Mouse (Mus musculus): ENCODE results near the gene 5330417C22Rik.
"Not testable (repeated sequence)": the region's sequence is repeated elsewhere in the genome, so short reads cannot be mapped to it uniquely, and the experiment has no call there.

The 5330417C22Rik gene

DNA sequence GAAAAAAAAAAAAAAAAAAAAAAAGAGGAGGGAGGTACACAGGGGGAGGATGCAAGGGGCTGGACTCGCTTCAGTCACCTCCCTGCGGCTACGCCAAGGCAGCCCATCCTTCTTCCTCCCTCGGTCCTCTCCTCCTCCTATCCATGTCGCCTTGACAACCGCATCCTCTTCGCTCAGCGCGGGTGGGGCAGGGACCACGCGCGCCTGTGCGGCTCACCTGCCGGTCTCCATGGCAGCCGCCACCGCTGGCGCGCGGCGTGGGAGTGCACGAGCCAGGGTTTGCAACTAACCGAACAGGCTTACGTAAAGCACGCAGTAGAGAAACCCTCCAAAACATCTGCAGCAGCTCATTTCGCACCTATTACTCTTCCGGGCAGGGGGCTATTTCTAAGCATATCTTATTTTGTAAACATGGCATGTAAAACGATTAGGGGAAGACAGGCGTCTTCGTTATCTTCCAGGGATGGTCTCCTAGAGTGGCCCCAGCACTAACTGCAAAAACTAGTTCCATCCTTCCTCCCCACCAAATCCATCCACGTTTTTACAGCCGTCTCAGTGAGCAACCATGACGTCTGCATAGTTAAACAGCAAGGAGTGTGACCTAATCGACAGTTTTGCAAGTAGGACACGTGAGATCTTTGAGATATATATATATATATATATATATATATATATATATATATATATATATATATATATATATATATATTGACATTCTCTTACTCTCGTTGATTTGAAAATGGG is at the start of gene 5330417C22Rik:
Gene 5330417C22Rik (minus strand): TSS at position 20 of the 744 bp plus-strand sequence.
- DNase-seq (ENCODE audit: low spot score in 2 of 2), result peak; percentile 86 to 90

DNA sequence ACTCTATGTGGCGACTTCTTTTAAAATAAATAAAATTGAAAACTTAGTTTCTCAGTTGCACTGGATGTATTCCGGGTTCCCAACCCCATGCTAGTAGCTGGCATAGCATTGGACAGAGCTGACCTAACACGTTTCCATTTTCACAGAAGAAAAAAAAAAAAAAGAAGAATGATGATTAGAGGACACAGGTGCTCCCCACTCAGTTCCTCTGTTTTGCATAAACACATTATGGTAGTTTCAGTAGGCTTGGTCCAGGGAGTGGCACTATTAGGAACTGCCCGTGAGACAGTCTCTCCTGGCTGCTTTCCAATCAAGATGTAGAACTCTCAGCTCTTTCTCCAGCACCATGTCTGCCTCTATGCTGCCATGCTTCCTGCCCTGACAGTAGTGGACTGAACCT is 48.2 kb upstream of the 5330417C22Rik start:
- no peak for DNase-seq (ENCODE audit: low spot score in 2 of 2)

DNA sequence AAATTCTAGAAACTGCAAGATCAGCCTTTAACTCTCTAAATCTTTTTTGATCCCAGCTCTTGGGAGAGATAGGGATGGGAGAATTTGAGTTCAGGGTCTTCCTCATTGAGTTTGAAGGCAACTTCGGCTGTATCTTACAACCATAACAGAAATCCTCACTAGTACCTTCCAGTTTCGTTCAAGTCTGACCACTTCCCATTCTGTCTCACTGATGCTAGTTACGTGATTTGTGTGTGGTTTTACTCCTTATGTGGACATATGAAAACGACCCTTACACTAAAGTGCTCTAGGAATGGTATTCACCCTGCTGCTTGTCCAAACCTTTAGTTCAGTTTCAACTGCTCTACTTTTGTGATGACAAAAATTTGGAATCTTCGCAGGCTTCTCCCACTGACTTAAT is 37.7 kb upstream of the 5330417C22Rik start:
- no peak for DNase-seq (ENCODE audit: low spot score in 2 of 2)

DNA sequence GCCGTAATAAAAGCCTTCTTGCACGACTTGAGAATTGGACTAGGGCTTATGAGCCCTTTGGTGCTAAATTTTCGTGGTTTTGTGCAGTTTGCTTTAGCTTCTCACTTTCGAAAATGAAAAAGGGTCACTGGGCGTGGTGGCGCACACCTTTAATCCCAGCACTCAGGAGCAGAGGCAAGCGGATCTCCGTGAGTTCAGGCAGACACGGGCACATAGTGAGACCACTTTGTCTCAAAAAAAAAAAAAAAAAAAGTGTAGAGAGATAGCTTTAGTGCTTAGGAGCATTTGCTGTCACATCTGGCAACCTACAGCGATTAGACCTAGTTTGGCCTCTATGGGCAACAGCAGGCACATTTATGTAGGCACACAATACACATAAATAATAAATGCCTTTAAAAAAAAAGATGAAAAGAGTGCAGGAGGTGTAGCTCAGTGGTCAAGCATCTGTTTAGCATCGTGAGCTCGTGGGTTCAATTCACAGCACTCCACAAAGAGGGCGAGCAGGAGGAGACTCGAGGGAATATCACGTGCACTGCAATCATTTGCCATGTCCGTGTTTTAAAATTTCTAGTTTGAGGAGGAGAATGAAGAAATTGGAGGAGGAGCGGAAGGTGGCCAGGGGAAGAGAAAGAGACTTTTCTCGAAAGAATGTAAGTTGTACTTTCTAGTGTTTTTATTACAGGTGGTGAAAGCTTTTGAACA is 36.1 kb upstream of the 5330417C22Rik start:
- no peak for DNase-seq (ENCODE audit: low spot score in 2 of 2)

DNA sequence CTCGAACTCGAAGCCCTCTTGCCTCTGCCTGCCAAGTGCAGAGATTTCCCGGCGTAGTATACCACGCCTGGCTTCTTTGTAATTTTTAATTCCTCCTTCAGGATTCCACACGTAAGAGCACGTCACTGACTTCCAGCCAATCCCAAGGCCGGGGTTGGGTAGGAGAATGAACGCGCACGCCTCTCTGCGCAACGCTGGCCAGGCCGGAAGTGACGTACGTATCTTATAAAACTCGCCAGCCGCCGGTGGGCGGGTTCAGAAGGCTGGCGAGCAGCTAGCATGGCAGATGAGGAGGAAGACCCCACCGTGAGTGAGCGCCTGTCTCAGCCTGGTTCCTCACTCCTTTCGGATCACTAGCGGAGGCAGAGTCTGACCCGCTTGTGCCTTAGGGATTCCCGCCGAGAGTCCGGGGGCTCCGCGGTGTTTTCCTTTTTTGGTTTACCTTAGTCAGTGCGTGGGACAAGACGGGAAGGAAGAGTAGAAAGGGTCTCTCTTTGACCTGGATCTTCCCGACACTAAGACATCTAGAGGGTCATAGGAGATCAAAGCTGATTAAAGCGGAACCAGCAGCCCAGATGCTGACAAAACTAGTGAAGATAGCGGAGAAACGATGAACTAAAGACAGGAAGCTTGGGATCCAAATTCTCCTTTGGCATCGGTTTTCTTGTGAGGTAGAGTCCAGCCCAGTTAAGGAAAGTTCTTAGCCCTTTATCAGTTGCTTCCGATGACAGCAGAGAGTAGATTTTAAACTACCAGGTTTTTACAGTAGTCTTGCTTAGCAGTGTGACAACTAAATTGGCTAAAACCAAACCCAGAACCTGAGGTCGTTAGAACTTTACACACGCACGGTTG is 35.3 kb upstream of the 5330417C22Rik start, which contains the start of gene Taf13:
Gene Taf13 (plus strand): TSS at position 256 of the 852 bp plus-strand sequence.
- peak; percentile 95 to 97 for DNase-seq (ENCODE audit: low spot score in 2 of 2)

DNA sequence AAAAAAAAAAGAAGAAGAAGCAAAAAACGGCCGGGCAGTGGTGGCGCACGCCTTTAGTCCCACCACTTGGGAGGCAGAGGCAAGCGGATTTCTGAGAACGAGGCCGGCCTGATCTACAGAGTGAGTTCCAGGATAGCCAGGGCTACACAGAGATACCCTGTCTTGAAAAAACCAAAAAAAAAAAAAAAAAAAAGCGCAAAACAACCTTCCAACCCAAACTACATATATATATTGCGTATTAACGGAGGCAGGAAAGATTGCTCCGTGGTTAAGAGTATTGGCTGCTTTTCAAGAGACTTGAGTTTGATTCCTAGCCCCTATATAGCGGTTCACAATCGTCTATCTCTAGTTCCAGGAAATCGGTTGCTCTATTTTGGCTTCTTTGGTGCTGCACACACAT is 34.5 kb upstream of the 5330417C22Rik start:
- DNase-seq (ENCODE audit: low spot score in 2 of 2), result no peak

DNA sequence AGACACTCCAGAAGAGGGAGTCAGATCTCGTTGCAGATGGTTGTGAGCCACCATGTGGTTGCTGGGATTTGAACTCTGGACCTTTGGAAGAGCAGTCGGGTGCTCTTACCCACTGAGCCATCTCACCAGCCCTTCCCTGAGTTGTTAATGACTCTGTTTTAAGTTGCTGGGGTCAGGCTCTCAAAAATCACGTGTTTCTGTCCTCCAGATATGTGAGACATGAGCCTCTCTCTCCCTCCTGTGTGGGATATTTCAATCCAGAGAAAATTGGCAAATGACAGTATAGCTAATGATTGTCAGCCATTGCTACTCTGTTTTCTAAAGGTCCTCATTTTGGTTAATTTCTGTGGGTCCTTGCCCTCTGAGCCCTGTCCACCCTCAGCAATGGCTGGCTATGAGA is 33.3 kb upstream of the 5330417C22Rik start:
- DNase-seq (ENCODE audit: low spot score in 2 of 2), result not testable (repeated sequence)

DNA sequence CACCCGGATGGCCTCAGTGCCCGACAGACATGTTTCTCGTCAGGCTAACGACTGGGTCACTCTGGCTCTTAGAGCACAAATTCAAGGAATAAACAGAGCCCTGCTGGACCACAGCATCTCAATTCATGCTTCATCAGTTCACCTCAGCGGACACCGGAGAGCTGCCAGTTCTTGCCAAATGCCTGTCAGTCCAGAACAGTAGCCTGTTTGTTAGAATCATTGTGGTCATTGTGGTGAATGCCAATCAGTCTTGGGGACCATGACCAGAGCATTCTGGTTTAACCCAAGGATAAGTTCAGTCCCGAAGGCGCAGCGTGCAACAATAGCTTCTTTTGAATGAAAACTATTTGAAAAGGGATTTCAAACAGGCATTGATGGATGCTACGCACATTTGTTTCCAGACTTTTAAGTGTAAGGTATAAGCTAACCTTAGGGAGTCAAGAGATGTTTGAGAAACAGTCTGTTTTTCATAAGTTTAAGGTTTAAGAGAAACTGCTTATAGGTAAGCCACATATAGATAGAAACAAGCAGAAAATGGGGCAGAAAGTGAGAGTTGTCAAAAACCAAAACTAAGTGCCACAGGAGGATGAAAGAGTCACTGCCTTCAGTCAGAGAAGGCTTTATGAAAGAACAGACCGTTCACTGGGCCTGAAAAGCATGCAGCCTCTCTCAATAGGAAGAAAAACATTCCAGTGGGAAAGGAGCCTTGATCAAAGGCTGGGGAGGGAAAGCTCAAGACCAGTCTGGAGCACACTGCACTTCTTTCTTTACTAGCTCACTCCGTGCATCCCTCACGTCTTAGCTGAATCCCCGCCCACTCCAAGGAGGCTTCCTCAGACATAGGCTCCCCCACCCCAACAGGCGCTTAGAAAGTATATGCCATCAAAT is 31.9 kb upstream of the 5330417C22Rik start:
- no peak for DNase-seq (ENCODE audit: low spot score in 2 of 2)

DNA sequence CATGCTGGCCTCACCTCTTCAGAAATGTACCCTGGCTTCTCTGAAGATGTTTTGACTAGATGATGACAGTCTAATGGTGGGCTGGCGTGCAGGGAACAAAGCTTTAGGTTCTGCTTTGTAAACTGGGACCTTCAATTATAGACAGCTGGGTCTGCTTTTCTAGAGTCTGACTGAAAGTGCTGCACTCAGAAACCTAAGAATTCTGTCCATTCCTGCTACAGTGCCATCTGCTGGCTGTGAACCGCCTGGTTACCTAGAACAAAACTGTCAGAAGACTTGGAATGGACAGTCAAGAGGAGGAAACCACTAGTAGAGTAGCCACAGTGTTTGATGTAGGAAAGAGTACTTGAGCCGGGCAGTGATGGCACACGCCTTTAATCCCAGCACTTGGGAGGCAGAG is 27.0 kb upstream of the 5330417C22Rik start:
- DNase-seq (ENCODE audit: low spot score in 2 of 2), result peak; percentile 67 to 74

DNA sequence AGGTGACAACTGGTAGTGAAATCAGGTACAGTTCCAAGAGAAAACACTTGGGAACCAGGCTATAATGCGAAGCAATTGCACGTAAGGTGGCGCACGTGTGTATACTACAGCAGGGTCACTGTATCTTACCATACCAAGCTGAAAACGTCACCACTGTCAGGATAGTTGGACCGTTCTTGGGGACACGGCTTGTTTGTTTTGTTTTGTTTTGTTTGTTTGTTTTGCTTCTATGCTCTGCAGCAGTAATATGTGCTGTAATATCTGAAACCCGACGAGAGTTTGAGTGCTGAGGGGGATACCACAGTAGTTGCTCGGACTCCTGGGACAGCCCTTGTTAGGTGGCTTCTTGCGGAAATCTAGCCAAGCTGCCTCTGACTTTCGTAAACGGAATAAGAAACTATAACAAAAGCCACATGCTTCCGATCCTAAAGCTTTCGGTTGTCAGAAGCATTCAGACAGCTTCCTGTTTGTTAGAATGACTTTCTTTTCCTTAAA is 26.5 kb upstream of the 5330417C22Rik start:
- DNase-seq (ENCODE audit: low spot score in 2 of 2), result no peak

DNA sequence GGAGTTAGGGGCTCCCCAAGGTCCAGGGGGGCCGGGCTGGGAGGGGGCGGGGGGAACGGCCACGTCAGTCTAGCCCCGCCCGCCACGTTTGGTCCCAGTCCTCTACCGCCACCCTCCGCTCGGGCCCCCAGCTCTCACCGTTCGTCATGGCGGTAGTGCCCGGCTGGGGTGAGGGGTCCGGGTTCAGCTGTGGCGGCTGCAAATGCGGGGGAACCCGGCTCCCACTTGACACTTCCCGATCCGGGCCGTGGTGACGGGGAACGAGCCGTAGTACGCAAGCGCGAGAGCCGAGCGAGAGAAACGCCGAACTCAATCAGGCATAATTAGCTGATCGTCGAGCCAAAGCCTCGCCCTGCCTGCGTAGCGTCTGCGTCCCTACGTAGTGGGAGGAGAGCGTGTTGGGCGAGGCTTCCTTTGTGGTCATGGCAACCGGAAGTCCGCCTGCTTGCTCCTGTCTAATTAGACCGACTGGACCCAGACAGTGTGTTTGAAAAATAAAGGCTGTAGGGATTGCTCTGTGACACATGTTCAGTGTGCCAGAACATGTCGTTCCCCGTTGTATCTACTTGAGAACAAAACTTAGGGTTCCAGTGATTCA is 25.9 kb upstream of the 5330417C22Rik start, which contains the start of gene Tmem167b:
Gene Tmem167b (minus strand): TSS at position 334 of the 598 bp plus-strand sequence.
- DNase-seq (ENCODE audit: low spot score in 2 of 2), result peak; percentile 94 to 96

DNA sequence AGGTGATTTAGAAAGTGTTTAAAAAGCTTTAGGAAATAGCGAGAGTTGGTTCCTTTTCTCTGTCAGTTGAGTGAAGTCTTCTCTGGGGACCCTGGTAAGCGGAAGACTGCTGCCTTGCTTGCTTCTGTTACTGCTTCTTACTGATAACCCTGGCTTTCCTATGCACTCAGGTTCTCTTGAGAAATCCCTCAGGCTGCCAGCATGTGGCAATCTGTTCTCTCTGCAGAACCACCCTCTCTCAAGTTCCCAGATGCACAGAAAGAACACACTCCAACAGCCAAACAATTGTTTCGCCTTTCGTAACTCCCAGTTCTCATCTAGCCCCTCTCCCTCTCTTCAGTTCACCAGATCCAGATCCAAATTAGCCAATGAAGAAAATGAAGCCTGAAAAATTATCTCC is 21.6 kb upstream of the 5330417C22Rik start:
- DNase-seq (ENCODE audit: low spot score in 2 of 2), result no peak

DNA sequence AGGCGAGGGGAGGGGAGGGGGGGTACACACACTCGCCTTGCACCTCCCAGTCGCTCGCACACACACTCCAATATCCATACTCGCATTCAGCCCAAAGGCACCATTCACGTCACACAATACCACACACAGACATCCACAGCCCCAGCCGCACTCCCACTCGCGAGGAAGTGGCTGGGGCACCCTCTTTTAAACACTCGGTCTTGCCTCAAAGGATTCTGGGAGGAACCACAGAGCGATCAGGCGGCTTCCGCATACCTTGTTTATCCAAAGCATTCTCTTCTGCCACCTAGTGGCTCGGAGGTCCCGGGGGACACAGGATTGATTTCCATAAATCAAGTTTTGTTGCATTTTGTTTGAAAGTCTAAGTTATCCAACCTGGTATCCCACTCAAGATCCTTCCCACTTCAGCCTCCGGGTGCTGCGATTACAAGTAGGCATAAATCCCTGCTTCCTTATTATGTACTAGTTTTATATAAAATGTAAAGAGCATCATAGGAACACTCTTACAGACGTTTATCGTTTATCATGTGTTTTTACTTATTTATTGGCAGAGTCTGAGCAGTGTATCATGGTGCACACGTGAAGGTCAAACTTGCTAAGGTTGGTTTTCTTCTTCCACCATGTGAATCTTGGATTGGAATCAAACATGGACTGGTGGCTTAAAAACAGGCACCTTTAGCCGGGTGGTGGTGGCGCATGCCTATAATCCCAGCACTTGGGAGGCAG is 18.4 kb upstream of the 5330417C22Rik start:
- peak; percentile 89 to 91 for DNase-seq (ENCODE audit: low spot score in 2 of 2)

DNA sequence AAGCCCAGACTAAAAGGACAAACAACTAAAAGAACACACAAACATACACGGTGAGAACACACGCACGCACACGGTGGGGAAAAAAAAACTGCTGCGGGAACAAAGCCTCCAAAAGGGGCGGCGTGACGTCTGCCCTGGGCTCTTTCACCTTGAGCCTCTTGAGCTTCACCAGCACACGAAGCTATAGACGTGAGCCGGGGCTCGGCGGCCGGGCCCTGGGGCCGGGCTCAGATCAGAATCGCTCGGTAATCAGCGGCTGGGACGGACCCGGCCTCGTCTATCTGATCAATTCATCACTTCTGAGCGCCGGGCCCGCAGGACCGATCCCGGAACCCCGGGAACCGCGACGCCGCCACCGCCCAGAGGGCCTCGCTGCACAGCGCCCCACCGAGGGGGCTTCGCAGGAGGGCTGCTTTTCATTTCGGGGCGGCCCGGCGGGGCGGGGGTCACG is 17.8 kb upstream of the 5330417C22Rik start:
- DNase-seq (ENCODE audit: low spot score in 2 of 2), result peak; percentile 24 to 38

DNA sequence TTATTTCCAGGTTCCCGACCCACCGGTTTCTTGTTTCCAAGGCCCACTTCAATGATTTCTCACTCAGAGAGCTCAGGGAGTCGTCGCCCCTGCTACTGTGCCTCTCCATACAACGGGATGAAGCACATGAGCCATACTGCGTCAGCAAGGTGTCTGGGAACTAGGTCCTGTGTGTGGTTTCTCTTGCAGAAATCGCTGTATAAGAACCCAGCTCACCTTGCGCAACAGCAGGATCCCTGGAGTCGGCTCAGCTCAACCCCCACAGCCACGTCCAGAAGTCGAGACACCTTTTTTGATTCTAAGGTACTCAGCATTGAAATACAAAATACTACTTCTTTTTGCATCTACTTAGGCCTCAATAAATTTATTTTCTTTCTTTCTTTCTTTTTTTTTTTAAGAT is 6.0 kb upstream of the 5330417C22Rik start:
- DNase-seq (ENCODE audit: low spot score in 2 of 2), result no peak

DNA sequence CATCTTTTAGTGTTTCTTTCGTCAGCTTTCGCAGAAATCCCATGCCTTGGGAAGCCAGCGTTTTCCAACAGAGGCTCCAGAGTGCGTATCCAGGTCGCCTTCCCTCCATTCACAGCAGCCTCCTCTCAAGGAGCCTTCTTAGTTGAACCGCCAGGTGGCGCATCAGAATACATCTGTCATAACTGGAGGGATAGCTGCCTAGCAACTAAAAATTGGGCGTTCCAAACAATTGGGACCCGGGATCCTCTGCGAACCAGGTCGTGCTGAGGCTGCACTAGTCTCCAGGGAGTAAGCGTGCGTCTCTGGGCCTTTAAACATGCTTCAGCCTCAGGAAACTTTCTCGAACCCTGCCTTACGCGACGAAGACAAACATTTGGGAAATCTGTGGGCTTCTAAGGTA is 967 bp upstream of the 5330417C22Rik start:
- peak; percentile 85 to 86 for DNase-seq (ENCODE audit: low spot score in 2 of 2)

DNA sequence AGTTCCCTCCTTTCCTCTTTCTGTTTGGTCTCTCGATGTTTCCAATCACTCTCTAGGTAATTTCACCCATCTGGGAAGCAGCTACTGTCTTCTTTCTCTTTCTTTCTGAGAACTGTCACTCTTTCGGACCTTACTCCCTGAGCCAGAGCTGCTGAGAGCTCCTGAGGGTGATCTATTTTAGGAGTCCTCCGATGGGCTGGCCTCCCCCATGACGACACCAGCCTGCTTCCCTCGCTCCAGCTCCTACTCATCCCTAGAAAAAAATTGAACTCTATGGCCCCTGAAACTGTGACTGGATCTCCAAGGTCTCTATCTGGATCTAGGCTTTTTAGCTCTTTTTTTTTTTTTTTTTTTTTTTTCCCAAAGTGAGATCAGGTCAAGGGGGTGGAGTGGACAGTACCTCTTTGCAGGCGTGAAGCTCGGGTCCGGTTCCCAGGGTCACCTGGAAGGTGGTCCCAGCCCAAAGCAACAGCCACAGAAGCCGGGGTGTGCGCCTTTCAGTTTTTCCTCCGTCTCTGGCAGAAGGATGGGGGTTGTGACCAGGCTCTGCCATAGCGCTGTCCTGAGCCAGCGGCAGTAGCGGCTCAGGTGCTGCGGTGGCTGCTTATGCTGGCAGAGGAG is 330 bp downstream of the 5330417C22Rik start:
- DNase-seq (ENCODE audit: low spot score in 2 of 2), result peak in 1 of 2 experiments; percentile 30

DNA sequence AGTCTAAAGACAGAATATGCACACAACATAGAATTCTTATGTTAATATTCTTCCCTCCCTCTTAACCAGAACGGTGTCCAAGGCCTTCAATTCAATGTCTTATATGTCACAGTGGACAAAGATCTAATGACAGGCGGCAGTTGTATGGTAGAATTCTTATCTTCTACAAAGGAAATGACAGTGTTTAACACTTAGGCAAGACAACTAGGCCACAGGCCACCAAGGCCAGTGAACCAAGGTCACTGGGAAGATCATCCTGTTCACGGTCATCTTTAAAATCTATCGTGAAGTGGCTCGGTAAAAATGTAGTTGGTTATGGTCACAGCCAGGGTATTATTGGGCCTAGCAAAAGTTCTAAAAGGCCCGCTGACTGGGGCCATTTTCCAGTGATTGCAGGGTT is 2.4 kb downstream of the 5330417C22Rik start, which contains the start of gene 1700013F07Rik:
Gene 1700013F07Rik (plus strand): TSS at position 200 of the 400 bp plus-strand sequence.
- DNase-seq (ENCODE audit: low spot score in 2 of 2), result no peak

Data from frontal cortex, postnatal 14 days (tissue).